Mouse (Mus musculus): ENCODE results near the gene Cers5. TPM values are rescaled to one million over a fixed set of nuclear protein-coding genes. Genes with fewer than 3 reads are reported as not detected.
A peak's percentile ranks its signal among the peaks of the same experiment; 100 is the strongest.

Gene Cers5
- polyA plus RNA-seq, 1 experiment from 2014 or later, result 67.1 TPM

- H3K4me2 ChIP-seq, result no peak overlapping the region
- no peak overlapping the region for H3K9ac ChIP-seq
- 26% methylated on average over 7 of the region's 7 CpGs for WGBS
- H3K36me3 ChIP-seq (replicated peaks), result peaks cover 23% of the 10 kb centered on the region
- no peaks in the 10 kb centered on the region for H3K4me1 ChIP-seq
- no peak overlapping the region for H3K27ac ChIP-seq
- H3K9me3 ChIP-seq, result no peaks in the 10 kb centered on the region
- no peak overlapping the region for H3K4me3 ChIP-seq (replicated peaks)
- ATAC-seq (ENCODE audit: low FRiP score), result no peak
- H3K27me3 ChIP-seq, result peaks cover 3% of the 10 kb centered on the region; the same call in 1 of the 2 replicates
These were observed 5.5 kb upstream of the Cers5 start for GRCm38 (mm10) chr15:99778148-99778547.

GRCm38 (mm10) chr15:99772925-99773324 lies 240 bp upstream of the Cers5 start:
- H3K4me3 ChIP-seq (replicated peaks), result peak overlapping the region; percentile 64
- peaks cover 25% of the 10 kb centered on the region for H3K4me1 ChIP-seq
- no peaks in the 10 kb centered on the region for H3K9me3 ChIP-seq
- no peak for ATAC-seq (ENCODE audit: low FRiP score)
- H3K27me3 ChIP-seq, result no peaks in the 10 kb centered on the region
- no peak overlapping the region; the same call in 1 of the 2 replicates for H3K9ac ChIP-seq
- H3K27ac ChIP-seq, result peak overlapping the region; percentile 94; the same call in 1 of the 2 replicates
- WGBS, result 29% methylated on average over 3 of the region's 3 CpGs
- no peaks in the 10 kb centered on the region for H3K36me3 ChIP-seq (replicated peaks)
- peak overlapping the region; percentile 74 for H3K4me2 ChIP-seq

- peak overlapping the region; percentile 94 for H3K27ac ChIP-seq
- H3K36me3 ChIP-seq (replicated peaks), result no peaks in the 10 kb centered on the region
- H3K9me3 ChIP-seq, result no peaks in the 10 kb centered on the region
- WGBS, result 0% methylated on average over 41 of the region's 41 CpGs
- peaks cover 25% of the 10 kb centered on the region for H3K4me1 ChIP-seq
- ATAC-seq (ENCODE audit: low FRiP score), result peak; percentile 92
- peak overlapping the region; percentile 64 for H3K4me3 ChIP-seq (replicated peaks)
- no peaks in the 10 kb centered on the region for H3K27me3 ChIP-seq
- H3K4me2 ChIP-seq, result peak overlapping the region; percentile 74
- H3K9ac ChIP-seq, result peak overlapping the region; percentile 84
These were observed 306 bp downstream of the Cers5 start for GRCm38 (mm10) chr15:99772277-99772880.

- no peaks in the 10 kb centered on the region for H3K27me3 ChIP-seq
- H3K9ac ChIP-seq, result peak overlapping the region; percentile 84
- H3K9me3 ChIP-seq, result no peaks in the 10 kb centered on the region
- H3K4me2 ChIP-seq, result peak overlapping the region; percentile 74
- H3K4me3 ChIP-seq (replicated peaks), result peak overlapping the region; percentile 64
- peaks cover 25% of the 10 kb centered on the region for H3K4me1 ChIP-seq
- peak overlapping the region; percentile 94 for H3K27ac ChIP-seq
- WGBS, result under 1% methylated on average over 59 of the region's 59 CpGs
- H3K36me3 ChIP-seq (replicated peaks), result no peaks in the 10 kb centered on the region
- peak; percentile 84 for ATAC-seq (ENCODE audit: low FRiP score)
These were observed 946 bp downstream of the Cers5 start for GRCm38 (mm10) chr15:99771601-99772276.

DNA sequence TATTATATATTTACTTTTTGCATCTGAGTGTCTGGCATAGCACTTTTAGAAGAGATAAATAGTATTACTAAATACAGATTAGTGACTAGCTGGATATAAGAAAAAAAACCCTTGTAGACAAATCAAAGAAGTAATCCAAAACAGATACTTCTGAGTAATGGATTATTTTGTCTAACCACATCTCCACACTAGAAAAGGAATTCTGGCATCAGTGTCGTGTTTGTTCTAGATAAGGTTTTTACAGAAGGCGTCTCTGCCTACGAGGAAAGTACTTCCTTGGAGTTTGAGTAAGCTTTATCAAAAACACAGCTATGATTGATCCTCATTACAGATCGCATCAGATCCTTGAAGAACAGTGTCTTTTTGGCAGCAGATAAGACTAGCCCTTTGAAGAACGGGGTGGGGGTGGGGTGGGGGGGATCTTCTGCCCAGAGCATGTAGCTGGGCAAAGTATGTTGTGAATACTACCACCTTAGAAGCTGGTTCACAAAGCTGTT lies 1.6 kb downstream of the Cers5 start:
- WGBS, result 38% methylated on average over 5 of the region's 5 CpGs
- peak overlapping the region; percentile 64 for H3K4me3 ChIP-seq (replicated peaks)
- H3K4me2 ChIP-seq, result peak overlapping the region; percentile 74
- H3K9me3 ChIP-seq, result no peaks in the 10 kb centered on the region
- peak overlapping the region; percentile 94; the same call in 1 of the 2 replicates for H3K27ac ChIP-seq
- H3K27me3 ChIP-seq, result no peaks in the 10 kb centered on the region
- H3K36me3 ChIP-seq (replicated peaks), result no peaks in the 10 kb centered on the region
- ATAC-seq (ENCODE audit: low FRiP score), result no peak
- peak overlapping the region; percentile 84 for H3K9ac ChIP-seq
- H3K4me1 ChIP-seq, result peaks cover 25% of the 10 kb centered on the region

- H3K4me3 ChIP-seq (replicated peaks), result no peak overlapping the region
- no peak overlapping the region for H3K9ac ChIP-seq
- no peaks in the 10 kb centered on the region for H3K27me3 ChIP-seq
- peaks cover 11% of the 10 kb centered on the region for H3K36me3 ChIP-seq (replicated peaks)
- H3K4me2 ChIP-seq, result no peak overlapping the region
- no peak for ATAC-seq (ENCODE audit: low FRiP score)
- H3K9me3 ChIP-seq, result no peaks in the 10 kb centered on the region
- 100% methylated on average over 1 of the region's 1 CpGs for WGBS
- no peak overlapping the region for H3K27ac ChIP-seq
- peaks cover 25% of the 10 kb centered on the region for H3K4me1 ChIP-seq
These were observed 3.9 kb downstream of the Cers5 start for GRCm38 (mm10) chr15:99768761-99769160.

GRCm38 (mm10) chr15:99767467-99767866 lies 5.2 kb downstream of the Cers5 start:
- Histone ChIP-seq H3K4me2 (no peak overlapping the region), H3K4me3 (replicated peaks) (no peak overlapping the region), H3K27ac (no peak overlapping the region), H3K4me1 (peaks cover 18% of the 10 kb centered on the region), H3K27me3 (no peaks in the 10 kb centered on the region), H3K36me3 (replicated peaks) (peaks cover 11% of the 10 kb centered on the region), H3K9me3 (no peaks in the 10 kb centered on the region), H3K9ac (no peak overlapping the region)
- 84% methylated on average over 4 of the region's 4 CpGs for WGBS
- no peak for ATAC-seq (ENCODE audit: low FRiP score)

DNA sequence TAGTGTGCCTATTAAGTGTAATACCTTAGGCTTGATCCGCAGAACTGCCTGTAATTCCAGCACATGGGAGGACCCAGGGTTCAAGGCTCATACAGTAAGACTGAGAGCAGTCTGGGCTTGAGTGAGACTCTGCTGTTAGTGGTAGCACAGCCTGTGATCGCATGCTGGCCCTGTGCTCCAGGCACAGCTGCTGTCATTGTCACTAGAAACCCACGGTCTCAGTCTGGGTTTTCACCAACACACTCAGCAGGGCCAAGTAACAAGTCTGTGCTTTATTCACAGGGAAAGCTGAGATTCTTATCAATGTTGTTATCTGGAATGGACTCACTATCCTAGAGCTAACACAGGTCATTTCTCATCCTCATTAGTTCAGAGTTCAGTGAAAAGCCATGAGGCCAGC lies 18.5 kb downstream of the Cers5 start:
- H3K36me3 ChIP-seq (replicated peaks), result peaks cover 7% of the 10 kb centered on the region; the same call in 1 of the 2 replicates
- H3K9ac ChIP-seq, result no peak overlapping the region
- H3K4me2 ChIP-seq, result no peak overlapping the region
- WGBS, result 87% methylated on average over 3 of the region's 3 CpGs
- no peak overlapping the region for H3K27ac ChIP-seq
- no peak for ATAC-seq (ENCODE audit: low FRiP score)
- H3K9me3 ChIP-seq, result no peaks in the 10 kb centered on the region
- H3K27me3 ChIP-seq, result no peaks in the 10 kb centered on the region
- no peak overlapping the region for H3K4me3 ChIP-seq (replicated peaks)
- no peaks in the 10 kb centered on the region for H3K4me1 ChIP-seq

- Histone ChIP-seq H3K27ac (no peak overlapping the region), H3K9ac (no peak overlapping the region), H3K4me1 (no peaks in the 10 kb centered on the region), H3K27me3 (no peaks in the 10 kb centered on the region), H3K4me3 (replicated peaks) (no peak overlapping the region), H3K4me2 (no peak overlapping the region), H3K9me3 (no peaks in the 10 kb centered on the region), H3K36me3 (replicated peaks) (peaks cover 86% of the 10 kb centered on the region)
- ATAC-seq (ENCODE audit: low FRiP score), result no peak
- 94% methylated on average over 4 of the region's 4 CpGs for WGBS
These were observed 32.5 kb downstream of the Cers5 start for GRCm38 (mm10) chr15:99740229-99740628.

DNA sequence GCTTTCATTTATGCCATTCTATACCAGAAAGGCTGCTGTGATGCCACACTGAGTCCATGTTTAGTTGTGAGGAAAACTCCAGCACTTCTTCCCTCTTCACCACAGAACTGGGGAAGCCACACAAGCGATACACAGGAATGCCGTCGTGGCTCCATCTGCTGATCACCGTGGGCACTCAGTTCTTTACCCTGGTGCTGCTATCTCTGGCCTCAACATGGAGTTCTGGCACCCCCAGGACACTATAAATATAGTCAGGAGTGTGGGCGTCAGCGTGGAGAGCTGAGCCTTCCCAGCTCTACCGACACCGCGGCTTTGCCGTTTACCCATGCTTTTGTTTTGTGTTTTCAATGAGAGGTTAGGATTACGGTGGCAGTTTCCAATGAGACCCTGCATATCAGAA lies 36.0 kb downstream of the Cers5 start:
- H3K4me2 ChIP-seq, result no peak overlapping the region
- ATAC-seq (ENCODE audit: low FRiP score), result no peak
- no peak overlapping the region for H3K9ac ChIP-seq
- H3K27me3 ChIP-seq, result no peaks in the 10 kb centered on the region
- 90% methylated on average over 11 of the region's 11 CpGs for WGBS
- H3K4me1 ChIP-seq, result no peaks in the 10 kb centered on the region
- no peak overlapping the region for H3K4me3 ChIP-seq (replicated peaks)
- H3K36me3 ChIP-seq (replicated peaks), result peaks cover 87% of the 10 kb centered on the region
- H3K27ac ChIP-seq, result no peak overlapping the region
- H3K9me3 ChIP-seq, result no peaks in the 10 kb centered on the region

DNA sequence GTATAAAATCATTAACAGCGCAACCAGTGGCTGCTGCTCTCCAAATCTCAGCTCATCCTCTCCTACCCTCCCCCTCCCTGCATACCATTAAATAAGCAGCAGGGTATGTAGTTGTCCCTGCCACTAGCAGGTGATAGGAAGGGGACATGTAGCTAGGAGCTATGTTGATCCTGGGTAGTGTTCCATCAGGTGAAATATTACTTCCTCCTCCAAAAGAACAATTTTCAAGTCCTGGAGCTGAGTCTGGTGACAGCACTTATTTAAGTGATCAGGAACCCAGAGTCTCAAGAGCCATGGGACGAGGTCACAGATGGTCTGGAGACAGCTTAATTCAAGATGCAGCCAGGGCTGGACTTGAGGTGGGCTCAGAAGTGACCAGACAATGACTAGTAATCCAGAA lies 37.1 kb downstream of the Cers5 start:
- Histone ChIP-seq H3K27me3 (no peaks in the 10 kb centered on the region), H3K9me3 (no peaks in the 10 kb centered on the region), H3K4me2 (no peak overlapping the region), H3K4me1 (no peaks in the 10 kb centered on the region), H3K9ac (no peak overlapping the region), H3K27ac (no peak overlapping the region), H3K36me3 (replicated peaks) (peaks cover 81% of the 10 kb centered on the region), H3K4me3 (replicated peaks) (no peak overlapping the region)
- ATAC-seq (ENCODE audit: low FRiP score), result no peak
- 91% methylated on average over 2 of the region's 2 CpGs for WGBS

GRCm38 (mm10) chr15:99733186-99733585 lies 39.5 kb downstream of the Cers5 start:
- Histone ChIP-seq H3K9ac (no peak overlapping the region), H3K4me3 (replicated peaks) (no peak overlapping the region), H3K27ac (no peak overlapping the region), H3K9me3 (peaks cover 4% of the 10 kb centered on the region; the same call in 1 of the 2 replicates), H3K4me2 (no peak overlapping the region), H3K4me1 (no peaks in the 10 kb centered on the region), H3K27me3 (no peaks in the 10 kb centered on the region), H3K36me3 (replicated peaks) (peaks cover 73% of the 10 kb centered on the region)
- 96% methylated on average over 5 of the region's 5 CpGs for WGBS
- no peak for ATAC-seq (ENCODE audit: low FRiP score)
